Mouse (Mus musculus) lung, embryonic 15.5 days (tissue): Measurements from ENCODE around the gene Rhag. TPM values are rescaled to one million over a fixed set of nuclear protein-coding genes. Genes with fewer than 3 reads are reported as not detected.

Experiments
- ATAC-seq: fragments of 200-750 bp; cut with Nextera tagmentation; 2 replicates; pipeline ENCODE4 v1.8.0; 2017; ENCODE audit warnings: moderate number of reproducible peaks, borderline replicate concordance; ENCODE audit not compliant: low FRiP score, low TSS enrichment; ENCODE audit errors: extremely low read depth
- H3K27ac ChIP-seq: fragments of 300-500 bp; sonication (generic); 2 replicates; pipeline ENCODE4 v1.5.1; 2015; ENCODE audit warnings: moderate library complexity, mild to moderate bottlenecking, inconsistent platforms
- H3K27me3 ChIP-seq: fragments of 300-500 bp; sonication (generic); 2 replicates; pipeline ENCODE4 v1.6.1; 2015; ENCODE audit warnings: inconsistent platforms
- H3K36me3 ChIP-seq: fragments of 300-500 bp; sonication (generic); 2 replicates; pipeline ENCODE4 v1.6.1; 2015; ENCODE audit warnings: inconsistent platforms
- H3K4me1 ChIP-seq: fragments of 300-500 bp; sonication (generic); 2 replicates; pipeline ENCODE4 v1.6.1; 2015; ENCODE audit warnings: inconsistent platforms
- H3K4me2 ChIP-seq: fragments of 300-500 bp; sonication (generic); 2 replicates; pipeline ENCODE4 v1.6.1; 2015; ENCODE audit warnings: inconsistent platforms, mild to moderate bottlenecking, moderate library complexity
- H3K4me3 ChIP-seq: fragments of 300-500 bp; sonication (generic); 2 replicates; pipeline ENCODE4 v1.5.1; 2015; ENCODE audit warnings: mild to moderate bottlenecking, inconsistent platforms
- H3K9ac ChIP-seq: fragments of 300-500 bp; sonication (generic); 2 replicates; pipeline ENCODE4 v1.6.1; 2015; ENCODE audit warnings: inconsistent platforms
- H3K9me3 ChIP-seq: fragments of 300-500 bp; sonication (generic); 2 replicates; pipeline ENCODE4 v1.6.1; 2016; ENCODE audit warnings: inconsistent platforms
- WGBS: fragments of 180-500 bp; shearing (Covaris S2); methylation state at CpG from one replicate; pipeline ENCODE4 v1.1.7; 2015; 5-methylcytosine and 5-hydroxymethylcytosine counted together
- polyA plus RNA-seq: library from polyadenylated mRNA; unstranded; fragments of >200 nt; fragmentation: Nextera tagmentation; extraction: Ambion mirVana; gene quantifications from 2 replicates; pipeline ENCODE4 v1.2.1, GENCODE M21; 2015

The Rhag gene
- polyA plus RNA-seq: 0.89 and 1.4 TPM in 2 replicates

- 48% methylated on average over 1 of the region's 1 CpGs for WGBS
- Histone ChIP-seq H3K9ac (no peak within 1 kb of the TSS), H3K9me3 (no peaks in the 10 kb centered on the region), H3K27ac (no peak within 1 kb of the TSS), H3K4me3 (no peak within 1 kb of the TSS), H3K27me3 (no peaks in the 10 kb centered on the region), H3K4me1 (no peaks in the 10 kb centered on the region), H3K36me3 (no peaks in the 10 kb centered on the region), H3K4me2 (no peak within 1 kb of the TSS)
- no peak for ATAC-seq
These were observed at the start of gene Rhag for GRCm38 (mm10) chr17:40810934-40811333. Rhag (plus strand) TSS chr17:40811126.

- no peaks in the 10 kb centered on the region for H3K36me3 ChIP-seq
- ATAC-seq: no peak
- WGBS: 66% methylated on average over 4 of the region's 4 CpGs
These were observed 47.3 kb upstream of the Rhag start for GRCm38 (mm10) chr17:40763662-40764061.

GRCm38 (mm10) chr17:40767120-40767519 lies 43.8 kb upstream of the Rhag start:
- H3K27ac ChIP-seq: no peak overlapping the region
- H3K9me3 ChIP-seq: no peaks in the 10 kb centered on the region
- H3K4me1 ChIP-seq: no peaks in the 10 kb centered on the region
- no peak overlapping the region for H3K4me2 ChIP-seq
- H3K4me3 ChIP-seq: no peak overlapping the region
- ATAC-seq: no peak
- H3K27me3 ChIP-seq: no peaks in the 10 kb centered on the region
- H3K36me3 ChIP-seq: no peaks in the 10 kb centered on the region
- H3K9ac ChIP-seq: no peak overlapping the region
- WGBS: 71% methylated on average over 1 of the region's 1 CpGs

More at GRCm38 (mm10) chr17:40763662-40764061, 47.3 kb upstream of the Rhag start:
- Histone ChIP-seq H3K4me1 (no peaks in the 10 kb centered on the region), H3K9me3 (no peaks in the 10 kb centered on the region), H3K9ac (no peak overlapping the region), H3K27me3 (no peaks in the 10 kb centered on the region), H3K4me2 (no peak overlapping the region), H3K27ac (no peak overlapping the region), H3K4me3 (no peak overlapping the region)

GRCm38 (mm10) chr17:40789877-40790276 lies 21.0 kb upstream of the Rhag start:
- H3K36me3 ChIP-seq: no peaks in the 10 kb centered on the region
- H3K4me2 ChIP-seq: no peak overlapping the region
- H3K4me1 ChIP-seq: no peaks in the 10 kb centered on the region
- no peak for ATAC-seq
- no peak overlapping the region for H3K4me3 ChIP-seq
- H3K27me3 ChIP-seq: no peaks in the 10 kb centered on the region
- no peaks in the 10 kb centered on the region for H3K9me3 ChIP-seq
- H3K9ac ChIP-seq: no peak overlapping the region
- no peak overlapping the region for H3K27ac ChIP-seq

- Histone ChIP-seq H3K27ac (no peak overlapping the region), H3K4me2 (no peak overlapping the region; the same call in 1 of the 2 replicates), H3K36me3 (no peaks in the 10 kb centered on the region), H3K9me3 (no peaks in the 10 kb centered on the region), H3K4me1 (no peaks in the 10 kb centered on the region), H3K9ac (no peak overlapping the region), H3K4me3 (no peak overlapping the region), H3K27me3 (no peaks in the 10 kb centered on the region)
- WGBS: 45% methylated on average over 20 of the region's 20 CpGs
- ATAC-seq: no peak
These were observed 16.7 kb upstream of the Rhag start for GRCm38 (mm10) chr17:40793921-40794854.

GRCm38 (mm10) chr17:40802707-40803340 lies 8.1 kb upstream of the Rhag start:
- H3K27ac ChIP-seq: no peak overlapping the region
- no peak overlapping the region for H3K4me3 ChIP-seq
- no peak overlapping the region for H3K4me2 ChIP-seq
- no peaks in the 10 kb centered on the region for H3K9me3 ChIP-seq
- no peaks in the 10 kb centered on the region for H3K27me3 ChIP-seq
- H3K9ac ChIP-seq: no peak overlapping the region
- WGBS: 67% methylated on average over 3 of the region's 3 CpGs
- no peak for ATAC-seq
- no peaks in the 10 kb centered on the region for H3K36me3 ChIP-seq
- H3K4me1 ChIP-seq: no peaks in the 10 kb centered on the region

GRCm38 (mm10) chr17:40806550-40806949 lies 4.4 kb upstream of the Rhag start:
- WGBS: 37% methylated on average over 3 of the region's 3 CpGs
- no peaks in the 10 kb centered on the region for H3K27me3 ChIP-seq
- H3K9me3 ChIP-seq: no peaks in the 10 kb centered on the region
- no peak overlapping the region for H3K9ac ChIP-seq
- no peak overlapping the region for H3K4me3 ChIP-seq
- peak; percentile 85; the same call in 1 of the 2 replicates for ATAC-seq
- no peaks in the 10 kb centered on the region for H3K4me1 ChIP-seq
- no peak overlapping the region for H3K4me2 ChIP-seq
- H3K36me3 ChIP-seq: no peaks in the 10 kb centered on the region
- H3K27ac ChIP-seq: 0 out of 2 replicates have a peak overlapping the region, but pooled peaks have one; percentile 39

GRCm38 (mm10) chr17:40806953-40807572 lies 3.9 kb upstream of the Rhag start, which contains the start of gene Crisp2:
Crisp2 (minus strand) TSS chr17:40807003.
- Histone ChIP-seq H3K4me1 (no peaks in the 10 kb centered on the region), H3K27me3 (no peaks in the 10 kb centered on the region), H3K4me3 (no peak within 1 kb of the TSS), H3K36me3 (no peaks in the 10 kb centered on the region), H3K27ac (peak within 1 kb of the TSS; percentile 39; the same call in 1 of the 2 replicates), H3K9ac (no peak within 1 kb of the TSS), H3K4me2 (no peak within 1 kb of the TSS), H3K9me3 (no peaks in the 10 kb centered on the region)
- no peak for ATAC-seq
- WGBS: 27% methylated on average over 2 of the region's 2 CpGs

GRCm38 (mm10) chr17:40808071-40808470 lies 2.9 kb upstream of the Rhag start:
- no peak overlapping the region for H3K9ac ChIP-seq
- no peaks in the 10 kb centered on the region for H3K4me1 ChIP-seq
- no peak for ATAC-seq
- no peak overlapping the region for H3K27ac ChIP-seq
- H3K36me3 ChIP-seq: no peaks in the 10 kb centered on the region
- H3K4me3 ChIP-seq: no peak overlapping the region
- H3K27me3 ChIP-seq: no peaks in the 10 kb centered on the region
- no peaks in the 10 kb centered on the region for H3K9me3 ChIP-seq
- no peak overlapping the region for H3K4me2 ChIP-seq

- no peak overlapping the region for H3K4me3 ChIP-seq
- H3K4me1 ChIP-seq: no peaks in the 10 kb centered on the region
- H3K27ac ChIP-seq: no peak overlapping the region
- no peaks in the 10 kb centered on the region for H3K9me3 ChIP-seq
- H3K9ac ChIP-seq: no peak overlapping the region
- H3K4me2 ChIP-seq: no peak overlapping the region
- no peak for ATAC-seq
- no peaks in the 10 kb centered on the region for H3K36me3 ChIP-seq
- 70% methylated on average over 1 of the region's 1 CpGs for WGBS
- H3K27me3 ChIP-seq: no peaks in the 10 kb centered on the region
These were observed 634 bp downstream of the Rhag start for GRCm38 (mm10) chr17:40811560-40811959.

GRCm38 (mm10) chr17:40812259-40812658 lies 1.3 kb downstream of the Rhag start:
- WGBS: 67% methylated on average over 2 of the region's 2 CpGs
- Histone ChIP-seq H3K27me3 (no peaks in the 10 kb centered on the region), H3K9ac (no peak overlapping the region), H3K4me1 (no peaks in the 10 kb centered on the region), H3K27ac (no peak overlapping the region), H3K36me3 (no peaks in the 10 kb centered on the region), H3K4me2 (no peak overlapping the region), H3K9me3 (no peaks in the 10 kb centered on the region), H3K4me3 (no peak overlapping the region)
- no peak for ATAC-seq
